Mouse (Mus musculus): ENCODE measurements around the gene Olfr150. TPM values are rescaled to one million over a fixed set of nuclear protein-coding genes. Genes with fewer than 3 reads are reported as not detected.

The Olfr150 gene
- total RNA-seq (2023), result not detected

DNA sequence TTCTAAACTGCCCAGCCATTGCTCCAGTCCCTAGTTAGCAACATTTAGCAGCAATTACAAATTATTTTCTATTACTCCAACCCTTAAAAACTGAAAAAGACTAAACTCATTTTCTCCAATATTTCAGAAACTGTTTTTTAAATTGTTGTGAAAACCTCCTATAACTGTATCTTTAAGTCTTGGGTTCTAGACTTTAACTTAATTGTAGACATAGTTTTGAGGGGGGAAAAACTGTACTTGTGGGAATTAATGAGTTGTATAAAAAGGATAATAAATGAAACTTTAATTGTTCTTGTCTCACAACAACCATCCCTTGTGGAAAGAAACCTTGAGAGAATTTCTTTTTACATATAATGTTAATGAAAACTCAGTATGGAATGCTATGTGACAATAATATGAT is at the start of gene Olfr150:
TSS of gene Olfr150 (plus strand) at position 301 of the 400 bp plus-strand sequence.

GRCm38 (mm10) chr9:39707017-39707416 is 23.8 kb upstream of the Olfr150 start, which contains the start of gene Olfr149:
TSS of gene Olfr149 (minus strand) at chr9:39707117.

GRCm38 (mm10) chr9:39711053-39711452 is 19.7 kb upstream of the Olfr150 start, which contains the start of gene Olfr965:
TSS of gene Olfr965 (plus strand) at chr9:39711353.

DNA sequence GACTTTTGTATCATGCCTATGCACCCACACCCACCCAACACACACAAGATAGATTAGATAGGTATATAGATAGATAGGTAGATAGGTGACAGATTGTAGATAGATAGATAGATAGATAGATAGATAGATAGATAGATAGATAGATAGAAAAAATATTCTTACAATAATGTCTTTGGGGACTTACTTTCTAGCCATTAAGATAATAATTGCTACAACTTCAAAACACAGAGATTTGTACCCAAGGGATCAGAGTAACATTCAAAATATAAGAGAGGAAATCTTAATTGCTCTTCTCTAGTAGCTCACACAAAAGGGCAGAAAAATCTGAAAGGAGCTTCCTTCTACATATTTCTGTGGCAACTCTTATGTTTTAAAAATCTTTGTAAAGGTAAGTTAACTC is 15.2 kb downstream of the Olfr150 start, which contains the start of gene Olfr967:
TSS of gene Olfr967 (plus strand) at position 301 of the 400 bp plus-strand sequence.

GRCm38 (mm10) chr9:39783153-39783552 is 52.4 kb downstream of the Olfr150 start, which contains the start of gene Olfr968:
TSS of gene Olfr968 (minus strand) at chr9:39783253.

Other genes starting within 250 kb of the Olfr150 start
- gene Olfr44, start 237.0 kb upstream of the Olfr150 start, total RNA-seq (2023), result not detected
- not detected for gene Olfr957, start 215.2 kb upstream of the Olfr150 start, total RNA-seq (2023)
- gene Olfr958, start 176.9 kb upstream of the Olfr150 start, total RNA-seq (2023), result not detected
- gene Olfr959, start 155.4 kb upstream of the Olfr150 start, total RNA-seq (2023), result not detected
- not detected for gene AW551984, start 126.6 kb upstream of the Olfr150 start, total RNA-seq (2023)
- gene Olfr148, start 120.3 kb upstream of the Olfr150 start, total RNA-seq (2023), result not detected
- gene Olfr960, start 109.6 kb upstream of the Olfr150 start, total RNA-seq (2023), result not detected
- not detected for gene Olfr961, start 85.9 kb upstream of the Olfr150 start, total RNA-seq (2023)
- gene Olfr963, start 63.8 kb upstream of the Olfr150 start, total RNA-seq (2023), result not detected
- not detected for gene Olfr149, start 23.9 kb upstream of the Olfr150 start, total RNA-seq (2023)
- not detected for gene Olfr965, start 19.6 kb upstream of the Olfr150 start, total RNA-seq (2023)
- not detected for gene Olfr967, start 15.3 kb downstream of the Olfr150 start, total RNA-seq (2023)
- not detected for gene Olfr968, start 52.3 kb downstream of the Olfr150 start, total RNA-seq (2023)
- gene Olfr969, start 60.0 kb downstream of the Olfr150 start, total RNA-seq (2023), result not detected
- not detected for gene Olfr970, start 77.9 kb downstream of the Olfr150 start, total RNA-seq (2023)
- not detected for gene Olfr971, start 105.9 kb downstream of the Olfr150 start, total RNA-seq (2023)
- not detected for gene Olfr972, start 135.4 kb downstream of the Olfr150 start, total RNA-seq (2023)
- gene Olfr229, start 176.4 kb downstream of the Olfr150 start, total RNA-seq (2023), result not detected
- not detected for gene Olfr974, start 206.5 kb downstream of the Olfr150 start, total RNA-seq (2023)
- not detected for gene Olfr975, start 221.1 kb downstream of the Olfr150 start, total RNA-seq (2023)
- gene Olfr976, start 230.2 kb downstream of the Olfr150 start, total RNA-seq (2023), result not detected